Mouse (Mus musculus) bone marrow macrophage, adult 2 months (primary cell): ENCODE measurements around the gene Smim23.

Source experiments
- CTCF ChIP-seq: IDR thresholded peaks from 2 replicates; pipeline ENCODE4 v1.5.1; 2012; ENCODE audit warnings: low read depth, mild to moderate bottlenecking, low read length, moderate library complexity
- POLR2A ChIP-seq: IDR thresholded peaks from 2 replicates; pipeline ENCODE4 v1.6.1; 2012; ENCODE audit warnings: mild to moderate bottlenecking, low read depth, low read length, borderline replicate concordance

- TF ChIP-seq POLR2A (no peak), CTCF (no peak)
Observed at GRCm38 (mm10) chr11:32809091-32809490, 15.3 kb downstream of the Smim23 start.
